Mouse (Mus musculus): ENCODE measurements around the gene Abcf2. TPM values are rescaled to one million over a fixed set of nuclear protein-coding genes. Genes with fewer than 3 reads are reported as not detected.

The Abcf2 gene
- polyA plus RNA-seq, 1 experiment, result 40.2 TPM

DNA sequence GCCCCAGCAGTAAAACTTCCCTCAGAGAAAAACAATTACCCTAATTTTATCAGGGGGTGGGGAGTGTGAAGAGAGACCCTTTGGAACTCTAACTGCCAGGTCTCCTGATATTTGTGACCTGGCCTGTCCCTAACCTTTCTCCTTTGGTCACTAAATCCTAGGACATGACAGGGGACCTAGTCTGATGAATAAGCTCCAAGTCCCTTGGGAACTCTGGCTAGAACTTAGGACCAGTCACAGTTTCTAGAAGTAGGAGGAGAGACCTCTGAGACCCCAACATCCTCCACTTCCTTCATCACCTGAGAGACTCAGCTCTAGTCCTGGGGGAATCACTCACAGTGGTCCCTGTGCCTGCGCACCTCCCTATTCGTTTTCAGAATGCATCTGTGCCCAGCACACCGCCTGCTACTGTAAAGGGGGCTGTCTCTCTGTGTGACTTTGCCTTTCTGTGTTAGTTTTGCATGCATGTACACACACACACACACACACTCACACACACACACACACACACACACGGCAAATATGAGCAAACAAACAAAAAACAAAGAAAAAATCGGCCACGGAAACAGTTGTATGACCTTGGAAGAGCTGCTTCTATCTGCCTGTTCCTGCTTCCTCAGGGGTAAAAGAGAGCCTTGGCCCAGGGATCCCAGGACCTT is 28.2 kb upstream of the Abcf2 start:
- Histone ChIP-seq H3K4me1 (ENCODE audit: control insufficient read depth, insufficient read depth, low read length) (peaks cover 10% of the 10 kb centered on the region), H3K4me3 (ENCODE audit: insufficient read depth, low read depth, low read length) (peak overlapping the region; percentile 66), H3K36me3 (ENCODE audit: control insufficient read depth, insufficient read depth, low read length) (no peaks in the 10 kb centered on the region), H3K27ac (ENCODE audit: insufficient read depth, low read depth, low read length) (peak overlapping the region; percentile 72), H3K27me3 (replicated peaks; ENCODE audit: control insufficient read depth, insufficient read depth, low read length) (no peaks in the 10 kb centered on the region)
- DNase-seq, result no peak
- TF ChIP-seq POLR2A (IDR thresholded peaks at IDR 0.05; ENCODE audit: low read depth, low read length) (no peak), CTCF (conservative IDR thresholded peaks at IDR 0.05; ENCODE audit: insufficient read depth, insufficient read length, low read depth, low read length) (no peak)
- WGBS, result 31% methylated on average over 6 of the region's 6 CpGs

- Histone ChIP-seq H3K27ac (ENCODE audit: insufficient read depth, low read depth, low read length) (peak overlapping the region; percentile 72), H3K4me1 (ENCODE audit: control insufficient read depth, insufficient read depth, low read length) (peaks cover 10% of the 10 kb centered on the region), H3K4me3 (ENCODE audit: insufficient read depth, low read depth, low read length) (peak overlapping the region; percentile 66), H3K27me3 (replicated peaks; ENCODE audit: control insufficient read depth, insufficient read depth, low read length) (no peaks in the 10 kb centered on the region), H3K36me3 (ENCODE audit: control insufficient read depth, insufficient read depth, low read length) (no peaks in the 10 kb centered on the region)
- TF ChIP-seq POLR2A (IDR thresholded peaks at IDR 0.05; ENCODE audit: low read depth, low read length), result no peak
- peak; percentile 35; the same call in 1 of the 2 replicates for TF ChIP-seq CTCF (conservative IDR thresholded peaks at IDR 0.05; ENCODE audit: insufficient read depth, insufficient read length, low read depth, low read length)
- DNase-seq, result peak; percentile 94
- WGBS, result under 1% methylated on average over 46 of the region's 46 CpGs
Measured at GRCm38 (mm10) chr5:24604656-24605100, 27.4 kb upstream of the Abcf2 start.

GRCm38 (mm10) chr5:24604080-24604655 is 26.9 kb upstream of the Abcf2 start:
- peak overlapping the region; percentile 67 for H3K27ac ChIP-seq (ENCODE audit: insufficient read depth, low read depth, low read length)
- H3K27me3 ChIP-seq (replicated peaks; ENCODE audit: control insufficient read depth, insufficient read depth, low read length), result no peaks in the 10 kb centered on the region
- peak overlapping the region; percentile 66 for H3K4me3 ChIP-seq (ENCODE audit: insufficient read depth, low read depth, low read length)
- H3K36me3 ChIP-seq (ENCODE audit: control insufficient read depth, insufficient read depth, low read length), result no peaks in the 10 kb centered on the region
- WGBS, result 22% methylated on average over 12 of the region's 12 CpGs
- no peak for DNase-seq
- H3K4me1 ChIP-seq (ENCODE audit: control insufficient read depth, insufficient read depth, low read length), result peaks cover 10% of the 10 kb centered on the region
- TF ChIP-seq POLR2A (IDR thresholded peaks at IDR 0.05; ENCODE audit: low read depth, low read length), result no peak

DNA sequence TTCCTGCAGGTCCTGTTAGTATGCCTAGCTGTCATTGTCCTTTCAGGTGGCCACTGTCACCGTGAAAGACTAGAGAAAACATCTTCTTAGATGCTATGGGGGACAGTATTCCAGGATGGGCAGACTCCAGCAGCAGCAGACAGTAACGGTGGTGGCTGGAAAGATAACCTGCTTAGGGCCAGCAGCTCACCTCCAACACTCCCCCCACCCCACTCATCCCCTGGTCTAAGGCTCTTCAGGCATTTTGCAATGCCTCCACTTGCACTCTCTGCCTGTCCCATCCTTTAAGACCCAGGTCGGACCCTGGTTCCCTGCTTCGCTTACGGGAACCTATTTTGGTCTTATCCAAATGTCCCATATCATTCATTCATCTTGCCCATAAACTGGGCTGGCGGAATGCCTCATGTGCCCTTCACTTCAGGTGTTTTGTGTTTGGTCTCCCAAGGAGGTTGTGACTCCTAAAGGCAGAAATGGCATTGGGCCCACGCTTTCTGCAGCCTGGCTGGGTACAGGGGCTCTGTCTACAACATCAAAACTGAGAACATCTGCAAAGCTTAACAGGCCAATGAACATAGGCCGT is 26.3 kb upstream of the Abcf2 start:
- no peak for DNase-seq
- 55% methylated on average over 8 of the region's 8 CpGs for WGBS
- H3K4me3 ChIP-seq (ENCODE audit: insufficient read depth, low read depth, low read length), result no peak overlapping the region
- H3K27me3 ChIP-seq (replicated peaks; ENCODE audit: control insufficient read depth, insufficient read depth, low read length), result no peaks in the 10 kb centered on the region
- peaks cover 10% of the 10 kb centered on the region for H3K4me1 ChIP-seq (ENCODE audit: control insufficient read depth, insufficient read depth, low read length)
- TF ChIP-seq CTCF (conservative IDR thresholded peaks at IDR 0.05; ENCODE audit: insufficient read depth, insufficient read length, low read depth, low read length) (no peak), POLR2A (IDR thresholded peaks at IDR 0.05; ENCODE audit: low read depth, low read length) (no peak)
- no peaks in the 10 kb centered on the region for H3K36me3 ChIP-seq (ENCODE audit: control insufficient read depth, insufficient read depth, low read length)
- H3K27ac ChIP-seq (ENCODE audit: insufficient read depth, low read depth, low read length), result peak overlapping the region; percentile 67

- Histone ChIP-seq H3K36me3 (ENCODE audit: control insufficient read depth, insufficient read depth, low read length) (no peaks in the 10 kb centered on the region), H3K27me3 (replicated peaks; ENCODE audit: control insufficient read depth, insufficient read depth, low read length) (no peaks in the 10 kb centered on the region), H3K27ac (ENCODE audit: insufficient read depth, low read depth, low read length) (peak overlapping the region; percentile 93), H3K4me3 (ENCODE audit: insufficient read depth, low read depth, low read length) (peak overlapping the region; percentile 62), H3K4me1 (ENCODE audit: control insufficient read depth, insufficient read depth, low read length) (peaks cover 13% of the 10 kb centered on the region)
- TF ChIP-seq POLR2A (IDR thresholded peaks at IDR 0.05; ENCODE audit: low read depth, low read length), result peak; percentile 39
- TF ChIP-seq CTCF (conservative IDR thresholded peaks at IDR 0.05; ENCODE audit: insufficient read depth, insufficient read length, low read depth, low read length), result no peak
- peak; percentile 96 for DNase-seq
- 2% methylated on average over 16 of the region's 16 CpGs for WGBS
Measured at GRCm38 (mm10) chr5:24602751-24603343, 25.6 kb upstream of the Abcf2 start.

- Histone ChIP-seq H3K4me1 (ENCODE audit: control insufficient read depth, insufficient read depth, low read length) (peaks cover 15% of the 10 kb centered on the region), H3K27ac (ENCODE audit: insufficient read depth, low read depth, low read length) (peak overlapping the region; percentile 93), H3K36me3 (ENCODE audit: control insufficient read depth, insufficient read depth, low read length) (no peaks in the 10 kb centered on the region), H3K4me3 (ENCODE audit: insufficient read depth, low read depth, low read length) (peak overlapping the region; percentile 62), H3K27me3 (replicated peaks; ENCODE audit: control insufficient read depth, insufficient read depth, low read length) (no peaks in the 10 kb centered on the region)
- peak; percentile 81 for DNase-seq
- TF ChIP-seq POLR2A (IDR thresholded peaks at IDR 0.05; ENCODE audit: low read depth, low read length) (peak; percentile 11), CTCF (conservative IDR thresholded peaks at IDR 0.05; ENCODE audit: insufficient read depth, insufficient read length, low read depth, low read length) (no peak)
- under 1% methylated on average over 73 of the region's 73 CpGs for WGBS
Measured at GRCm38 (mm10) chr5:24601911-24602750, 24.9 kb upstream of the Abcf2 start.

All from kidney, adult 2 months (tissue).